Mouse (Mus musculus): ENCODE data around the gene Hsd17b6. TPM values are rescaled to one million over a fixed set of nuclear protein-coding genes. Genes with fewer than 3 reads are reported as not detected.
A peak's percentile ranks its signal among the peaks of the same experiment; 100 is the strongest.

Hsd17b6 gene
- polyA plus RNA-seq, 1 experiment from 2014 or later = not detected

DNA sequence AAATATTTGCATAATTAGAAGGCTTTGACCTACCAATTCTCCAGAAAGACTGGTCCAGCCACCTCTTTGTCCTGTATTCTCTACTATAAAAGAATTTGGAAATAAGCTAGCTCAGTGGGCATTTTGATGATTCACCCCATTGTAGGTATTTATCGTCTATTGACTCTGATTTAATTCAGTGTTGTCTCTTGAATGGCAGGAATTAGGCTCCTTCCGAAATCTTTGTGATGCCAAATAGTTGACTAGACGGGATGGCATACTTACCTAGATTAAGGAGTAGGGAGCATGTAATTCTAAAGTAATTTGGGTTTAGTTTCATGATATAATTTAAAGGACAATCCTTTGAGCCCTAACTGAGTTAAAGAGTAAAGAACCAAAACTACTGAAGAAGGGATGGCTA lies 30.5 kb upstream of the Hsd17b6 start:
- WGBS = 74% methylated on average over 3 of the region's 3 CpGs
- ATAC-seq (ENCODE audit: low read depth) = no peak

DNA sequence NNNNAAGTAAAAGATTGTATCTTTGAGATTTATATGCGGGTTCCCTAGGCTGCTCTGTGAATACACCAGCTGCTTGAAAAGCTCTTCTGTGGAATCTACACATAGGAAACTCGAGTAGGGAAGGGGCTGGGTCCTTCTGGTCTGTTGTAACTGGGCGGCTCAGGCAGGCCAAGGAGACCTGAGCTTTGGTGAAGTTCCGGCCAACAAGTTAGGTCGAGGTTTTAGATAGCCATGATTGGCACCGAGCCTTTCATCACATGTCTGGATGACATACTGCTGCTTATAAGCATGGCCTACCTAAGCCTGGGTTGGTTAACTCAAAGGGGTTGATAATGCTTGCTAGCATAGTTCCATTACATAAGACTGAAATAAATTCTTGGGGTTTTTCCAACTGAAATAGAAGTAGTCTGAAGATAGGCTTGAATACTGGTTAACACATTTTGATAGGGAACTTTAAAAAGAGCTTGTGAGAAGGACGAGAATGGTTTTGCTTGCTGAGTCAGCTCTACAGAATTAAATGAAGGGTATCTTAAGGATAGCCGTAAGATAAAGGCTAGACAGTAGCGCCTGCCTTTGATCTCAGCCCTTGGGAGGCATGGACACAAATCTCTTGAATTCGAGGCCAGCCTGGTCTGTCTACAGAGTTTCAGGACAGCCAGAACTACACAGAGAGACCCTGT lies 29.5 kb upstream of the Hsd17b6 start:
- Histone ChIP-seq H3K9ac (peak overlapping the region; percentile 97), H3K27ac (replicated peaks) (peak overlapping the region; percentile 93), H3K36me3 (peaks cover 36% of the 10 kb centered on the region), H3K9me3 (no peaks in the 10 kb centered on the region), H3K4me3 (peak overlapping the region; percentile 92), H3K4me1 (replicated peaks) (peaks cover 48% of the 10 kb centered on the region), H3K4me2 (peak overlapping the region; percentile 94), H3K27me3 (no peaks in the 10 kb centered on the region)
- WGBS = 3% methylated on average over 10 of the region's 10 CpGs
- no peak for ATAC-seq (ENCODE audit: low read depth)

More for the DNA sequence above, 30.5 kb upstream of the Hsd17b6 start:
- no peaks in the 10 kb centered on the region for H3K27me3 ChIP-seq
- H3K9ac ChIP-seq = 0 out of 2 replicates have a peak overlapping the region, but pooled peaks have one; percentile 38
- H3K4me1 ChIP-seq (replicated peaks) = peaks cover 48% of the 10 kb centered on the region
- peak overlapping the region; percentile 94 for H3K4me2 ChIP-seq
- no peaks in the 10 kb centered on the region for H3K9me3 ChIP-seq
- no peak overlapping the region for H3K4me3 ChIP-seq
- no peak overlapping the region for H3K27ac ChIP-seq (replicated peaks)
- peaks cover 41% of the 10 kb centered on the region for H3K36me3 ChIP-seq

DNA sequence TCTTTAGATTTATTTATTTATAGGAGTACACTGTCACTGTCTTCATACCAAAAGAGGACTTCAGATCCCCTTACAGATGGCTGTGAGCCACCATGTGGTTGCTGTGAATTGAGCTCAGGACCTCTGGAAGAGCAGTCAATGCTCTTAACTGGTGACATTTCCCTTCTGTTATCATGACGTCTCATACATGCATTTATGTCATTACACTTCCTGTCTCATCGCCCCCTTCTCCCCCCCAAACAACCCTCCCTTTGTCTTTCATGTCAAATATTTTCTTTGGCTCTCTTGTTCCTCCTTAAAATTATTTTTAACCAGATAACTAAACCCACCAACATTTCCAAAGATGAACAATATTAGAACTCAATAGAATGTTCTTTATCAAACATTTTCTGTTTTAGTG lies 23.4 kb upstream of the Hsd17b6 start:
- H3K27ac ChIP-seq (replicated peaks) = no peak overlapping the region
- H3K4me2 ChIP-seq = no peak overlapping the region
- H3K9ac ChIP-seq = no peak overlapping the region
- ATAC-seq (ENCODE audit: low read depth) = no peak
- 79% methylated on average over 2 of the region's 2 CpGs for WGBS
- peaks cover 35% of the 10 kb centered on the region for H3K36me3 ChIP-seq
- peaks cover 6% of the 10 kb centered on the region for H3K4me1 ChIP-seq (replicated peaks)
- no peak overlapping the region for H3K4me3 ChIP-seq
- no peaks in the 10 kb centered on the region for H3K9me3 ChIP-seq
- no peaks in the 10 kb centered on the region for H3K27me3 ChIP-seq

DNA sequence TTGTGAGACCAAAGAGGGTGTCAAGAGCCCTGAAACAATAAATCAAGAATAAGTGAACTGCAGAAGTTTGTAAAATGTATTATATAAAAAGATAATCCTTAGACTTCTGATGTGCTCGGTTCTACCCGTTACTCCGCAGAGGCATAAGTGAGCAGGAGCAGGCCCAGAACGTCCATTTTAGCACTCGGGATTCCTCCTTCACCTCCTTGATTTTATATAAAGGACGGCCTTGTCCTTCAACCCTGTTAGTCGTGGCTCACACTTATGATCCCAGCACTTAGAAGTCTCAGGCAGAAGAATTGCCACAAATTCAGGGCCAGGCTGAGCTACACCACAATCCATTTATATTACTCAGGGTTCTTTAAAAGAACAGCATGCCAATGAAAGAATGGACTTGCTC lies 22.5 kb upstream of the Hsd17b6 start:
- 94% methylated on average over 7 of the region's 7 CpGs for whole genome bisulfite sequencing
- H3K9me3 ChIP-seq = no peaks in the 10 kb centered on the region
- no peak overlapping the region for H3K27ac ChIP-seq (replicated peaks)
- no peak overlapping the region for H3K4me2 ChIP-seq
- peaks cover 42% of the 10 kb centered on the region for H3K36me3 ChIP-seq
- H3K9ac ChIP-seq = no peak overlapping the region
- peaks cover 5% of the 10 kb centered on the region for H3K4me1 ChIP-seq (replicated peaks)
- H3K4me3 ChIP-seq = no peak overlapping the region
- no peaks in the 10 kb centered on the region for H3K27me3 ChIP-seq
- no peak for ATAC-seq (ENCODE audit: low read depth)

DNA sequence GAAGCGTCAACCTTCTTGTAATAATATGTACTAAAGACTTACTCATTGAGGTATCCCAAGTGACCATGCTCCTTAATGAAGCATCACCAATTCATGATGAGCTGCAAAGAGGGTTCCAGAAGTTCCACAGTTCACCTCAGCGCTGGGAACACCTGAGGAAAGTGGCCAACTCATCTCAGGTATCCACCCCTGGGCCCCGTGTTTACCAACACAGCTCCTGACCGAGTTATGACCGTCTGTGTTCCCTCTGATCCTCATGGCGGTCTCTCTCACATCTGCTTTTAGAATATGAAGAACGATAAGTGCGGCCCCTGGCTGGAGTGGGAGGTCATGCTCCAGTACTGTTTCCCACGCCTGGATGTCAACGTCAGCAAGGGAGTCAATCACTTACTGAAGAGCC lies 16.1 kb upstream of the Hsd17b6 start:
- peaks cover 64% of the 10 kb centered on the region for H3K36me3 ChIP-seq
- WGBS = 95% methylated on average over 10 of the region's 10 CpGs

DNA sequence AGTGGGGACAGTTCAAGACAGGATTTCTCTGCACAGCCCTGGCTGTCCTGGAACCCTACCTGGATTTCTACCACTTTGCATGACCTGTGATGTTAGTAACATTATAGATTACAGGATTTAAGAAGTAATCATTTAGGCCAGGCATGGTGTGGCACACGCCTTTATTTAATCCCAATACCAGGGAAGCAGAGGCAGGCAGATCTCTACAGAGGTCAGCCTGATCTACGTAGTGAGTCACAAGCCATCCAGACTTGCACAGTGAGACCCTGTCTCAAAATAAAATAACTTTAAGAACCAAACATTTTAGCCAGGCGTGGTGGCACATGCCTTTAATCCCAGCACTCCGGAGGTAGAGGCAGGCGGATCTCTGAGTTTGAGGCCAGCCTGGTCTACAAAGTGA lies 14.8 kb upstream of the Hsd17b6 start:
- Histone ChIP-seq H3K36me3 (peaks cover 63% of the 10 kb centered on the region), H3K4me2 (no peak overlapping the region), H3K4me3 (no peak overlapping the region), H3K27me3 (no peaks in the 10 kb centered on the region), H3K4me1 (replicated peaks) (no peaks in the 10 kb centered on the region), H3K27ac (replicated peaks) (no peak overlapping the region), H3K9me3 (no peaks in the 10 kb centered on the region), H3K9ac (no peak overlapping the region)
- no peak for ATAC-seq (ENCODE audit: low read depth)
- WGBS = 96% methylated on average over 5 of the region's 5 CpGs

More for the DNA sequence above, 16.1 kb upstream of the Hsd17b6 start:
- Histone ChIP-seq H3K27me3 (no peaks in the 10 kb centered on the region), H3K27ac (replicated peaks) (no peak overlapping the region), H3K4me1 (replicated peaks) (no peaks in the 10 kb centered on the region), H3K9ac (no peak overlapping the region), H3K9me3 (no peaks in the 10 kb centered on the region), H3K4me2 (no peak overlapping the region), H3K4me3 (no peak overlapping the region)
- no peak for ATAC-seq (ENCODE audit: low read depth)

DNA sequence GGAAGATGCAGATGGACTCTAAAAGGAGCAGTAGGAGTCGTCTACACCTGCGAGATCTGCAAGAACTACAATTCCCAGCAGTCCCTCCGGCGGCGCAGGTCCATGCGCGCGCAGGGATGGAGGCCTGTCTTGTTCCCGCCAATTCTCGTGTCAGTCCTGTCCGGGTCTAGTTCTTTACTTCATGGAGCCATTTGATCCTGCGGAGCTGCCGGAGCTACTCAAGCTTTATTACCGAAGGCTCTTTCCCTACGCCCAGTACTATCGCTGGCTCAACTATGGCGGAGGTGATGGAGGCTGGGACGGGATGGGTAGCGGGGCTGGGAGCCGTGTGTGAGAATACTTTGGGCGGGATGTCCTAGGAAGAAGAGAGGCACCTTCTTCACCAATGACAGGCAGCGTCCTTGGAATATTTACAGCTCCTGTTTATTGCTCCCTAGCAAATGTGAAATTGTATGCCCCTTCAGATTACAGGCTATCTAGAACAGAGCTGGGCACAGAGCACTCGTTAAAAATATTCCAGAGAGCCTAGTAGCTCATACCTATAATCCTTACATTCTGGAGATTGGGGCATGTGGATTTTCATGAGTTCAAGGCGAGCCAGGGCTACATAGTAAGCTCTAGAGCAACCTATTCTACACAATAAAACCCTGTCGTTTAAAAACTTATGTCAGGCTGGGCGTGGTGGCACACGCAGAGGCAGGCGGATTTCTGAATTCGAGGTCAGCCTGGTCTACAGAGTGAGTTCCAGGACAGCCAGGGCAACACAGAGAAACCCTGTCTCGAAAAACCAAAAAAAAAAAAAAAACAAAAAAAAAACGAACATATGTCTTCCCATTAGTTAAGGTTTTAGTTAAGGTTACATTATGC lies 7.9 kb upstream of the Hsd17b6 start, which contains the start of gene Prim1:
TSS of gene Prim1 (plus strand) at position 101 of the 867 bp plus-strand sequence.
- Histone ChIP-seq H3K4me2 (peak within 1 kb of the TSS; percentile 76), H3K36me3 (peaks cover 12% of the 10 kb centered on the region; the same call in 1 of the 2 replicates), H3K27me3 (no peaks in the 10 kb centered on the region), H3K9ac (peak within 1 kb of the TSS; percentile 77), H3K27ac (replicated peaks) (peak within 1 kb of the TSS; percentile 59), H3K9me3 (no peaks in the 10 kb centered on the region), H3K4me1 (replicated peaks) (peaks cover 7% of the 10 kb centered on the region), H3K4me3 (peak within 1 kb of the TSS; percentile 67)
- peak; percentile 95 for ATAC-seq (ENCODE audit: low read depth)
- 5% methylated on average over 31 of the region's 31 CpGs for WGBS

DNA sequence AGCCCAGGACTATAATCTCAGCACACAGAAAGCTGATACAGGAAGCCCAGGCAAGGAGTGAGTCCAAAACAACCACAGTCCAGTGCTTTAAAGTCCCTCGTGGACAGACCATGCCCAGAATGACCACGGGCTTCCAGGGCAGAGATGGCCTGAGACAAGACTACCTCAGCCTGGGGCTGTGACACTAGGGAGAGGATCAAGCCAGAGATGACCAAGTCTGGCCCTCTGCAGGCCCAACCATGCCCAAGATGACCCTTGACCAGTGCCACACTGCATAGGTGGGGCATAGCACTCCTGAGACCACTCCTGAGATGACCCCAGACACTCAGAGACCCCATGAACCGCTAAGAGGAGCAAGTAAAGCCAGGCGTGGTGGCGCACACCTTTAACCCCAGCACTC lies 2.3 kb upstream of the Hsd17b6 start:
- no peak for ATAC-seq (ENCODE audit: low read depth)
- Histone ChIP-seq H3K9me3 (no peaks in the 10 kb centered on the region), H3K9ac (no peak overlapping the region), H3K27me3 (no peaks in the 10 kb centered on the region), H3K4me1 (replicated peaks) (no peaks in the 10 kb centered on the region), H3K36me3 (no peaks in the 10 kb centered on the region), H3K4me3 (no peak overlapping the region), H3K4me2 (no peak overlapping the region), H3K27ac (replicated peaks) (no peak overlapping the region)
- 81% methylated on average over 5 of the region's 5 CpGs for WGBS

DNA sequence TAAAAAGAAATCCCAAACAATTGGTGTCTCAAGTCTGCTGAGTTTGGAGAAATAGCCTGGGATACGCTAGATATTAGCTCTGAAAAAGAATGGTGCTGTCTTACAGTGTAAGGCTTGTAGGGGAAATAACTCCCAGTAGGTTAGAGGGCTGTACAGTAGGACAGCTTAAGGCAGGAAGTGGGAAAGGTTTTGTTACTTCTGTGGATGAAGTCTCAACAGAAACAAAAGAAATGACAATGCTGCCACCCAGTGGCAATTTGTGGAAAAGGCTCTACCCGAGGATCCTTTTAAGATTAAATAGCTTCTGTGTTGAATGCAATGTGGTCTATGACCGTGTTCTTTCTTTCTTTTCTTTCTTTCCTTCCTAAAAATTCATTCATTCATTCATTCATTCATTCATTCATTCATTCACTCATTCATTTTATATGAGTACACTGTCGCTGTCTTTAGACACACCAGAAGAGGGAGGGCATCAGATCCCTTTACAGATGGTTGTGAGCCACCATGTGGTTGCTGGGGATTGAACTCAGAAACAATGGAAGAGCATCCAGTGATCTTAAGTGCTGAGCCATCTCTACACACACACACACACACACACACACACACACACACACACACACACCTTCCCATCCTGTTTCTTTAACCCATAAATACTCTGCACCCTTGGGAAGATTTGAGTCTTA lies 937 bp upstream of the Hsd17b6 start:
- peak; percentile 74; the same call in 1 of the 2 replicates for ATAC-seq (ENCODE audit: low read depth)
- Histone ChIP-seq H3K27ac (replicated peaks) (no peak overlapping the region), H3K36me3 (no peaks in the 10 kb centered on the region), H3K4me2 (no peak overlapping the region), H3K9ac (no peak overlapping the region), H3K4me3 (no peak overlapping the region), H3K9me3 (no peaks in the 10 kb centered on the region), H3K4me1 (replicated peaks) (no peaks in the 10 kb centered on the region), H3K27me3 (no peaks in the 10 kb centered on the region)
- WGBS = 7% methylated on average over 4 of the region's 4 CpGs

DNA sequence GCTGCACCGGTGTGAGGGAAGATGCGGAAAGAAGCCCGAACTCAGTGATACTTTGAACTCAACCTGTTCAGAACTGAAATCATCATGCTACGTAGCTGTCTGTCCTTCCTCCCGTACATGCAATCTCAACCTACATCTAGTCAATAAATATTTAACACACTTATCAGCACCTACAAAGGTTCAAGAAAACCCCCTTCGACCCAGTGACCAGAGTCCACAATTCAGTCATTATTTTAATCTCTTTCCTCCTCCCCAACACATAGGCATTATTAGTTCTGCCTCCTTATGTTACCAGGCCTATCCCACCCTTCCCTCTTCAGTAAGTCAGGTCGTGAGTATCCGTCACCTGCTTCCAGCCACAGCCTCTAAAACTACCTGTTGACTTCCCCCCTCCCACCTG lies 1.9 kb downstream of the Hsd17b6 start:
- H3K36me3 ChIP-seq = no peaks in the 10 kb centered on the region
- H3K4me2 ChIP-seq = no peak overlapping the region
- no peak overlapping the region for H3K9ac ChIP-seq
- no peak overlapping the region for H3K4me3 ChIP-seq
- ATAC-seq (ENCODE audit: low read depth) = no peak
- no peaks in the 10 kb centered on the region for H3K9me3 ChIP-seq
- WGBS = 90% methylated on average over 8 of the region's 8 CpGs
- H3K4me1 ChIP-seq (replicated peaks) = no peaks in the 10 kb centered on the region
- H3K27ac ChIP-seq (replicated peaks) = no peak overlapping the region
- no peaks in the 10 kb centered on the region for H3K27me3 ChIP-seq

DNA sequence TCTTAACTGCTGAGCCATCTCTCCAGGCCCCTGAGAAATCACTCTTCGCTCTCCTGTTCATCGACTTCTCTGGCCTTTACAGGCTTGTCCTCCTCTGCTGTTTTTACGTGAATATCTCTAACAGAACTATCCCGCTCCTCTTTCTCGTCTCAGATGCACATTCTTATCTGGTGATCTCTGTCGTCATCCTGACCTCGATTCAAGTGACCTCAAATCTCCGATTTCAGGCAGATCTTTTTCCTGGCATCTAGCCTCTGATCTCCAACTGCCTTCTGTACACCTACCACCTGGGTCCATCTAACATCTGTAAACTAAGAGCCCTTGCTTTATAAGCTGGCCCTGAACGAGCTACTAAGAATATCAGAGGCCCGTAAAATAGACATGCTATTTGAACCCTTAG lies 2.5 kb downstream of the Hsd17b6 start:
- 89% methylated on average over 10 of the region's 10 CpGs for WGBS
- H3K27me3 ChIP-seq = no peaks in the 10 kb centered on the region
- no peaks in the 10 kb centered on the region for H3K36me3 ChIP-seq
- ATAC-seq (ENCODE audit: low read depth) = no peak
- H3K9ac ChIP-seq = no peak overlapping the region
- H3K4me3 ChIP-seq = no peak overlapping the region
- H3K4me2 ChIP-seq = no peak overlapping the region
- H3K4me1 ChIP-seq (replicated peaks) = no peaks in the 10 kb centered on the region
- H3K9me3 ChIP-seq = no peaks in the 10 kb centered on the region
- H3K27ac ChIP-seq (replicated peaks) = no peak overlapping the region

DNA sequence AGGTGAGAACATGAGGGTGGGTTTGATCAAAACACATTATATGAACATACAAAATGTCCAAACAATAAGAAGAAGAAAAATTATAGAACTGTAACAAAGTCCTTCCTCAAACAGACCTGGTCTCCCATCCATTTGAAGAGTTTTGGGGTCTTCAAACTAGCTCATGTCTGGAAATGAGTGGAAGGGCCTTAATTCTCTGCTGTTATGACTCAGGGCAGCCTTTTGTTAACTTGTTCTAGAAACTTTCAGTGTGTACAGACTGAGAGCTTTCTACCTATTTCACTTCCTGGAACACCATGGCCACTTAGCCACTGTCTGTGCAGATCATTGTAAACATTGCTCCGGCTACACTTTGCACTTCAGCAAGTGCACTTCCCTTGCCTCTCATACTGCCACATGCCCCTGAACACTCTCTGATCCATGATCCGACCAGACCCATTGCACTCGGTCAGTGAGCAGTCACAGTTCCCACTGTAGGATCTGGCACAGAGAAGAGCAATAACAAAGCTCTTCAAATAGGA lies 4.1 kb downstream of the Hsd17b6 start:
- 72% methylated on average over 3 of the region's 3 CpGs for WGBS
- ATAC-seq (ENCODE audit: low read depth) = no peak

More for the DNA sequence above, 4.1 kb downstream of the Hsd17b6 start:
- Histone ChIP-seq H3K4me1 (replicated peaks) (no peaks in the 10 kb centered on the region), H3K36me3 (no peaks in the 10 kb centered on the region), H3K9ac (no peak overlapping the region), H3K9me3 (0 out of 2 replicates have a peak, but pooled peaks cover 2% of the 10 kb centered on the region), H3K27me3 (no peaks in the 10 kb centered on the region), H3K4me3 (no peak overlapping the region), H3K27ac (replicated peaks) (no peak overlapping the region), H3K4me2 (no peak overlapping the region)
